Mouse (Mus musculus) midbrain, embryonic 11.5 days (tissue): ENCODE data around the gene Plekhg1. TPM values are rescaled to one million over a fixed set of nuclear protein-coding genes. Genes with fewer than 3 reads are reported as not detected.

Experiments
- ATAC-seq: fragments of 200-750 bp; cut with Nextera tagmentation; 2 replicates; pipeline ENCODE4 v1.8.0; 2017; ENCODE audit warnings: moderate TSS enrichment, moderate library complexity; ENCODE audit not compliant: low FRiP score
- DNase-seq: peaks from one replicate; pipeline ENCODE4 v3.0.0; 2015; ENCODE audit warnings: low spot score; ENCODE audit errors: missing footprints
- H3K27ac ChIP-seq: fragments of 300-500 bp; sonication (generic); 2 replicates; pipeline ENCODE4 v1.5.1; 2014; ENCODE audit warnings: low read depth, low read length
- H3K27me3 ChIP-seq: fragments of 300-500 bp; sonication (generic); 2 replicates; pipeline ENCODE4 v1.6.1; 2014; ENCODE audit warnings: mild to moderate bottlenecking, low read length, moderate library complexity, mixed read lengths; ENCODE audit not compliant: control insufficient read depth, insufficient read depth
- H3K36me3 ChIP-seq: fragments of 300-500 bp; sonication (generic); 2 replicates; pipeline ENCODE4 v1.6.1; 2014; ENCODE audit warnings: mild to moderate bottlenecking, low read length, moderate library complexity, mixed read lengths; ENCODE audit not compliant: control insufficient read depth, insufficient read depth
- H3K4me1 ChIP-seq: fragments of 300-500 bp; sonication (generic); 2 replicates; pipeline ENCODE4 v1.6.1; 2014; ENCODE audit warnings: low read length; ENCODE audit not compliant: control insufficient read depth, insufficient read depth
- H3K4me2 ChIP-seq: fragments of 300-500 bp; sonication (generic); 2 replicates; pipeline ENCODE4 v1.6.1; 2014; ENCODE audit warnings: mild to moderate bottlenecking, moderate library complexity
- H3K4me3 ChIP-seq: fragments of 300-500 bp; sonication (generic); 2 replicates; pipeline ENCODE4 v1.5.1; 2014; ENCODE audit warnings: low read depth, low read length
- H3K9ac ChIP-seq: fragments of 300-500 bp; sonication (generic); 2 replicates; pipeline ENCODE4 v1.6.1; 2014; ENCODE audit warnings: low read length
- H3K9me3 ChIP-seq: fragments of 300-500 bp; sonication (generic); 2 replicates; pipeline ENCODE4 v1.6.1; 2016; ENCODE audit warnings: low read length; ENCODE audit not compliant: control insufficient read depth
- WGBS: fragments of 180-500 bp; shearing (Covaris S2); extraction: QIAGEN DNeasy Blood & Tissue Kit; methylation state at CpG from one replicate; pipeline ENCODE4 v1.1.7; 2014; 5-methylcytosine and 5-hydroxymethylcytosine counted together
- polyA plus RNA-seq: library from polyadenylated mRNA; unstranded; fragments of >200 nt; fragmentation: Nextera tagmentation; extraction: Ambion mirVana; gene quantifications from 2 replicates; pipeline ENCODE4 v1.2.1, GENCODE M21; 2014

Plekhg1 gene
- polyA plus RNA-seq, 1 experiment from 2014 or later, result 16.8 TPM

DNA sequence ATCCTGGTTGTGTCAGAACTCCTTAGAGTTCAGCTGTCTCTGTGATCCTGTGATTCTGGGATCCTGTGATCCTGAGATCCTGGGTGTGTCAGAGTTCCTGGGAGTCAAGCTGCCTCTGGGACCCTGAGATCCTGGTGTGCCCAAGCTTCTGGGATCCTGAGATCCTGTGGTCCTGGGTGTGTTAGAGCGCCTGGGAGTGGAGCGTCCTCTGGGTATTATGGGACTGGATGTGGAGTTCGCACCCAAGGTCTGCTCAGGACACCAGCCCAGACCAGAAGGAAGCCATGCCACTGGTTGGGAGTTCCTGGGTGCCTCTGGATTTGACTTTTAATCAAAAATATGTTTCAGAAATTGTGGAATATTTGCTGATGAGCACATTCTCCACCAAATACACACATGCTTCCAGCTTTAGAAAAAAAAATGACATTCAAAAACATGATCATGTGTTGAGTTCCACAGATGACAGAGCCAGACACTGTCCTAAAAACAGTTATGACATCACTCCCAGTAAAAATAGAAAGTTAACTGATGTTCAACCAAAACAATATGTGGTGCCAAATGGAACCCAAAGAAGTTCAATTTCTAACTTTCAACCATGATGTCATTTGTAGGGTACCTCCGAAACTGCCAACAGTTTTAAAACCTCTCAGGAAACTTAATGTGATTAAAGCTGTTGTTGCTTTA, 137.8 kb downstream of the Plekhg1 start:
- H3K27ac ChIP-seq, result no peak overlapping the region
- no peak for DNase-seq
- no peaks in the 10 kb centered on the region for H3K4me1 ChIP-seq
- H3K9ac ChIP-seq, result no peak overlapping the region
- WGBS, result 92% methylated on average over 4 of the region's 4 CpGs
- H3K36me3 ChIP-seq, result peaks cover 6% of the 10 kb centered on the region; the same call in 1 of the 2 replicates
- no peaks in the 10 kb centered on the region; the same call in 1 of the 2 replicates for H3K9me3 ChIP-seq
- H3K4me2 ChIP-seq, result no peak overlapping the region
- no peaks in the 10 kb centered on the region for H3K27me3 ChIP-seq
- no peak overlapping the region for H3K4me3 ChIP-seq
- no peak for ATAC-seq

DNA sequence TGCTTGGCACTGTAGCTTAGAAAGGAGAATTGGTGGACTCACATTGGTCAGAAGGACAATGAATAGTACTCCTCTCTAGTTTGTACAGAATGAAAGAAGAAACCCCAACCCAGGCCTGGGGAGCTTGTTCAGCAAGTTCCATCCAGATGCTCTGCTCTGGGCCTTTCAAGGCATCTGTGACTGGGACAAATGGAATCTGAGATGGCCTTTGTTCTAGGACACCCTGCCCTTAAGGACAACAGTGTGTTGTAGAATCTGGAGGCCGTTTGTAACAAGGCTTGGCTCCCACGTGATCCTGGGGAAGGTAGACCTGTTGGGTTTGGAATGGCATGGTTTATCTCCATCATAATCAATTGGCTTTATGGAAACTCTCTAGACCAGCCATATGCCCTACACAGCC, 141.0 kb downstream of the Plekhg1 start:
- H3K9me3 ChIP-seq, result no peaks in the 10 kb centered on the region
- 79% methylated on average over 2 of the region's 2 CpGs for WGBS

DNA sequence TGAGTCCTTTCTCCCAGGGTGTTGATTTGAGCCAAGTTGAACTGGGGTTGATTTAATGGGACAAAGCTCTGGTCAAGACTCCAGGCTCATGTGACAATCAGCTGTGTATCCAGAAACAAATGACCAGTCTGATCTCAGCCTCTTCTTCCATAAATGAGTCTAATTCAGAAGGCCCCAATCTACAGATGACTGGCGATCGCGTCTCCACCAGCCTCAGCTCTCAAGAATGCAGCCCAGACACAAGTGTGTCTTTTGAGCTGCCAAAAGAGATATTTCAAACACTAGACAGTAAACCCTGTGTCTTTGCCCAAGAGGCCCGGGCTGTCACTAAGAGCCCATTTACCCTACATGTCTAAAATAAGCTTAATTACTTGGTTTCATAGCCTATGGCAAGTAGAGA, 148.3 kb downstream of the Plekhg1 start:
- Histone ChIP-seq H3K4me2 (no peak overlapping the region), H3K9me3 (no peaks in the 10 kb centered on the region), H3K4me3 (no peak overlapping the region), H3K27ac (no peak overlapping the region), H3K4me1 (peaks cover 21% of the 10 kb centered on the region), H3K27me3 (no peaks in the 10 kb centered on the region), H3K9ac (no peak overlapping the region), H3K36me3 (no peaks in the 10 kb centered on the region)
- whole genome bisulfite sequencing, result 84% methylated on average over 4 of the region's 4 CpGs
- DNase-seq, result no peak
- ATAC-seq, result no peak

More for the DNA sequence above, 141.0 kb downstream of the Plekhg1 start:
- H3K27ac ChIP-seq, result no peak overlapping the region
- no peaks in the 10 kb centered on the region for H3K36me3 ChIP-seq
- no peaks in the 10 kb centered on the region for H3K4me1 ChIP-seq
- no peaks in the 10 kb centered on the region for H3K27me3 ChIP-seq
- ATAC-seq (no peak), DNase-seq (peak; percentile 2)
- no peak overlapping the region for H3K9ac ChIP-seq
- no peak overlapping the region for H3K4me3 ChIP-seq
- H3K4me2 ChIP-seq, result no peak overlapping the region

DNA sequence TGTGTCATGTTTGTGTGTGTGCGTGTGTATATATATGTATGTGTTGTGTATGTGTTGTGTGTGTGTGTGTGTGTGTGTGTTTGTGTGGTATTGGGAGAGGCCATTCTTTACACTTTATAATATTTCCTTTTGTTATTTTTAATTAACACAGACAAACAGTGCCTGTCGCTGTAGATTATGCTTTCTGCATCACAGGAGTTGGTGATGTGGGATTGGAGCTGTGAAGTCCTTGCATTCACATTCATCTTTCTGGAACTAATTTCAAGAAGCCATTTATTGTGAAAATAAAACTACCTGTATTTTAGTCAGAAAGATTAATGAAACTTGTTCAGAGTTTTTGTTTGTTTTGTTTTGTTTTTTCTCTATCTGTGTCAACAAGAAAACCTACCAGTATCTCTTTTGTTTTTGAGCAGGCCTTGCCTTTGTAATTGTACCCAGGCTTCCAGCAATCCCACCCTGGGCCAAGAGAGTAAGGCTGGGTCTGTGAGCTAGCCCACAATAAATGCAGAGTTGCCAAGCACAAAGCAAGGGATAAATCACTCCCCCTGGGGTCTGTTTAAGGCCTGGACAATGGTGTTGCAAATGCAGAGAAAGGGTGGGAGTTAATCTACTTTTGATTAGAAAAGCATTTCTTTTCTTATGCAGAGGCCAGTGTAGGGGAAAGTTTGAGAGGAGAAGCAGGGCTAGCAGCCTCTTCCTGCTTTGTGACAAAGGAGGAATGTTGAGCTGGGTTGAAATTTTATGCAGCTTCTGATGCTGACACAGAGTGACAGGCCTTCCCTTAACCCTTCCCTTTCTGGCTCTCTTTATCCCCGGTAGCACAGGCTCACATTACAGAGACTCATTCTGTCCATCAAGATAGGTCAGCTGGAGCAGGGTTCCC, 151.5 kb downstream of the Plekhg1 start:
- Histone ChIP-seq H3K36me3 (no peaks in the 10 kb centered on the region), H3K9ac (no peak overlapping the region; the same call in 1 of the 2 replicates), H3K27ac (peak overlapping the region; percentile 66), H3K9me3 (no peaks in the 10 kb centered on the region), H3K4me2 (no peak overlapping the region), H3K4me1 (peaks cover 32% of the 10 kb centered on the region), H3K27me3 (no peaks in the 10 kb centered on the region), H3K4me3 (no peak overlapping the region)
- DNase-seq (peak; percentile 96), ATAC-seq (peak; percentile 94)
- 26% methylated on average over 3 of the region's 3 CpGs for WGBS

DNA sequence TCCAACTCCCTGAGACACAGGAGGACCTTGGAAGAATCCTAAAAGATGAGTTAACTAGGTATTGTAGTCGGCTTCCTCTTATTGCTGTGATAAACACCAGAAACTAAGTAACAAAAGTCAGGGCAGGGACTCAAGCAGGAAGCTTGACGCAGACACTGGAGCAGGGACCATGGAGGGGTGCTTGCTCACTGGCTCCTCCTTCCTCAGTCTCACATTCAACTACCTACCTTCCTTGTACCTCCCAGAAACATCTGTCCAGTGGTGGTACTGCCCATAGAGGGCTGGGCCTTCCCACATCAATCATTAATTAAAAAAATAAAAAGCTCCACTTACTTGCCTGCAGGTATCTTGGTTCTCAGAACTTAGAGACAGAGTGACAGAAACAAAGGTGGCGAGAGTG, 152.2 kb downstream of the Plekhg1 start:
- peaks cover 32% of the 10 kb centered on the region for H3K4me1 ChIP-seq
- no peak overlapping the region for H3K9ac ChIP-seq
- no peaks in the 10 kb centered on the region for H3K27me3 ChIP-seq
- peak overlapping the region; percentile 66 for H3K27ac ChIP-seq
- no peak overlapping the region for H3K4me3 ChIP-seq
- 44% methylated on average over 3 of the region's 3 CpGs for WGBS
- no peaks in the 10 kb centered on the region for H3K9me3 ChIP-seq
- H3K36me3 ChIP-seq, result no peaks in the 10 kb centered on the region
- H3K4me2 ChIP-seq, result no peak overlapping the region
- peak; percentile 36 for ATAC-seq
- no peak for DNase-seq

DNA sequence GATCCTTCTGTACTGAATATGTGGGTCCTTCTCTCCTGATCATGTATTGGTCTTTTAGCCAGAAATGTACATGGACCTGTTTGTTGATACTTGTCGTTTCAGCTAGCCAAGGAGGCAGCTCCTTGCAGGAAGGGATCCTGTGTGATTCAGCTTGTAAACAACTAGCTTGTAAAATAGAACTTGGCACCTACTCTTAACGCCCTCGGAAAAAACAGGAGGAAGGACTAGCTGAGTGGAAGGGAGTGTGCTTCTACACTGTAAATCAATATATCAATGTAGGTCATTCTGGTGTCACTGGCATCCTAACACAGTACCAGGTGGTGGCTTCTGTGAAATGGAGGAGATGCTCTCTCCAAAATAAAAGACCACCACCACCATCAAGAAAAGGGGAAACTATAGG, 157.9 kb downstream of the Plekhg1 start:
- Histone ChIP-seq H3K27ac (no peak overlapping the region), H3K4me2 (no peak overlapping the region), H3K36me3 (no peaks in the 10 kb centered on the region), H3K9ac (no peak overlapping the region), H3K27me3 (no peaks in the 10 kb centered on the region), H3K9me3 (no peaks in the 10 kb centered on the region), H3K4me3 (no peak overlapping the region), H3K4me1 (peaks cover 14% of the 10 kb centered on the region)
- WGBS, result 90% methylated on average over 3 of the region's 3 CpGs
- ATAC-seq (no peak), DNase-seq (no peak)

DNA sequence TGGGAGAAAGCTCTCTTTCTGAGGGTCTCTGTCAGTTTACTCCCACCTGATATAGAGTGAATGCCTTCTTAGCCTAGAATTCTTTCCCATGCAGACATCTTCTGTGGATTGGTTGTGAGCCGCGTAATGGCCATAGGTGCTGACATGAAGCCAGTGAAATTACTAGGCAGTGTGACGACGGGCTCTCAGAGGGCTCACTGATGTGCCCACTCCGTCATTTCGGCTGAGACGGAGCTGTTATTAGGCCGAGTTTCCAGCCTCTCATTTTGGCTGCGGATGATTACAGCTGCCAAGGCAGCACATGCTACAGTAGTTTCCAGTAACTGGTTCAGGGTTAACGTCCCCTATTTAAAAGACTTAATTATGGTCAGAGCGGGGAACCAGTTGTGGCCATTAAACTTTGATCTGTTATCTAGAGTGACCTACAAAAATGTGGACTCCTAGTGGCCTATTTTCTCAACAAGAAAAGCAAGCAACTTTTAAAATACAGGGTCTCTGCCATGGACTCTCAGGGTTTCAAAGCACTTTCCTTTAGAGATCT, 160.3 kb downstream of the Plekhg1 start:
- H3K9ac ChIP-seq, result no peak overlapping the region
- H3K4me1 ChIP-seq, result no peaks in the 10 kb centered on the region
- H3K36me3 ChIP-seq, result no peaks in the 10 kb centered on the region
- peak; percentile 66 for DNase-seq
- 86% methylated on average over 11 of the region's 11 CpGs for WGBS
- no peak overlapping the region for H3K4me2 ChIP-seq
- no peak for ATAC-seq
- no peak overlapping the region for H3K4me3 ChIP-seq
- H3K9me3 ChIP-seq, result no peaks in the 10 kb centered on the region
- H3K27me3 ChIP-seq, result no peaks in the 10 kb centered on the region
- no peak overlapping the region for H3K27ac ChIP-seq

DNA sequence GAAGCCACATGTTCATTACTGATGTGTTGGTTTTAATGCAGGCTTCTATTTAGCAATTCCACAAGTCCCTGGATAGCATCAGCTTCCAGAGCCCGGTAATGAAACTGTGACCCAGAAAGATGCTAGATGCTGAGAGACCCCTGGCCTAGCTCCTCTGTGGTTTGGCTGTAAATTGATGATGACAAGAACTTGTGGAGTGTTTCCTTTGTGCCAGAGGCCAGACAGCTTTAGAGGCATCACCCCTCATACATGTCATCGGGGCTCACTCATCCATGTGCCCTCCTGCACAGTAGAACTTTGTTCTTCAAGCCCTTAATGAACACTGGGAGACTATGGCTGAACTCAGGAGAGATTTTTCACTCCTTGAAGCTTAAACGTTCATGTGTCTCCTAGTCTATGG, 165.6 kb downstream of the Plekhg1 start:
- Histone ChIP-seq H3K4me2 (no peak overlapping the region), H3K9ac (no peak overlapping the region), H3K36me3 (no peaks in the 10 kb centered on the region), H3K4me3 (no peak overlapping the region), H3K9me3 (no peaks in the 10 kb centered on the region), H3K27me3 (no peaks in the 10 kb centered on the region), H3K27ac (no peak overlapping the region), H3K4me1 (no peaks in the 10 kb centered on the region)
- ATAC-seq, result no peak
- 90% methylated on average over 3 of the region's 3 CpGs for WGBS
- DNase-seq, result peak; percentile 19

DNA sequence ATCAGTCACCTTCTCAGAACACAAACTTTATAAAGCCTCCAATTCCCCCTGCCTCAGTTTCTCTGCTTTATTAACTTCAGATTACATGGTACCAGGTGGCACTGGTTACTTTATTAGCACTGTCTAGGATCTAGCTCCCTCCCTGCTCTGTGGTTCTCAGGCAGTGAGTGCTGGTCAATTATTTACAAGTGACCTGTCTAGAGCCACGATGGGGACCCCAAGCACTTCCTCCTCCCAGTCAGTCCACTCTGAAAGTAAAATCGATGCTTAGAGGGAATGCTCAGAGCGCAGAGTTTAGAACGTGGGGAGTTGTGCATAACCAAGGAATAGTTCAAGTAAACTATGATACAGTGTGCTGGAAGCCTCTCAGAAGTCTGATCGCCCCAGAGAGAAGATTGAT, 173.9 kb downstream of the Plekhg1 start:
- Histone ChIP-seq H3K4me1 (no peaks in the 10 kb centered on the region), H3K36me3 (no peaks in the 10 kb centered on the region), H3K27ac (no peak overlapping the region), H3K4me3 (no peak overlapping the region), H3K4me2 (no peak overlapping the region), H3K9me3 (no peaks in the 10 kb centered on the region), H3K27me3 (no peaks in the 10 kb centered on the region), H3K9ac (no peak overlapping the region)
- DNase-seq (peak; percentile 26), ATAC-seq (no peak)
- WGBS, result 86% methylated on average over 5 of the region's 5 CpGs
